Mouse (Mus musculus) lung, postnatal 25 days (tissue): ENCODE measurements around the gene Bhlha9.

Source experiments
- DNase-seq: peaks from one replicate; pipeline ENCODE4 v3.0.0; 2022; ENCODE audit warnings: low spot score

The Bhlha9 gene

GRCm38 (mm10) chr11:76671871-76672475 lies at the start of gene Bhlha9:
Bhlha9 (plus strand) TSS chr11:76672470.
- DNase-seq: no peak

- no peak for DNase-seq
These were observed 49.6 kb upstream of the Bhlha9 start for GRCm38 (mm10) chr11:76622566-76623205.

- DNase-seq: peak; percentile 45
These were observed 48.9 kb upstream of the Bhlha9 start for GRCm38 (mm10) chr11:76623206-76623961.

GRCm38 (mm10) chr11:76624071-76624470 lies 48.2 kb upstream of the Bhlha9 start:
- no peak for DNase-seq

- DNase-seq: no peak
These were observed 47.4 kb upstream of the Bhlha9 start for GRCm38 (mm10) chr11:76624881-76625280.

GRCm38 (mm10) chr11:76628613-76629012 lies 43.7 kb upstream of the Bhlha9 start:
- DNase-seq: peak; percentile 13

GRCm38 (mm10) chr11:76630023-76630422 lies 42.2 kb upstream of the Bhlha9 start:
- DNase-seq: no peak

GRCm38 (mm10) chr11:76630487-76630886 lies 41.8 kb upstream of the Bhlha9 start:
- no peak for DNase-seq

- no peak for DNase-seq
These were observed 32.8 kb upstream of the Bhlha9 start for GRCm38 (mm10) chr11:76639269-76639985.

GRCm38 (mm10) chr11:76640231-76640630 lies 32.0 kb upstream of the Bhlha9 start:
- no peak for DNase-seq

GRCm38 (mm10) chr11:76644257-76644656 lies 28.0 kb upstream of the Bhlha9 start:
- DNase-seq: no peak

- DNase-seq: no peak
These were observed 27.2 kb upstream of the Bhlha9 start for GRCm38 (mm10) chr11:76645036-76645435.

GRCm38 (mm10) chr11:76645955-76646354 lies 26.3 kb upstream of the Bhlha9 start:
- peak; percentile 87 for DNase-seq

GRCm38 (mm10) chr11:76647062-76647461 lies 25.2 kb upstream of the Bhlha9 start:
- DNase-seq: no peak

GRCm38 (mm10) chr11:76647500-76647899 lies 24.8 kb upstream of the Bhlha9 start:
- DNase-seq: peak; percentile 58

GRCm38 (mm10) chr11:76650862-76651560 lies 21.3 kb upstream of the Bhlha9 start:
- no peak for DNase-seq

- DNase-seq: no peak
These were observed 19.4 kb upstream of the Bhlha9 start for GRCm38 (mm10) chr11:76652838-76653334.

- DNase-seq: peak; percentile 24
These were observed 17.2 kb upstream of the Bhlha9 start for GRCm38 (mm10) chr11:76655106-76655505.

- no peak for DNase-seq
These were observed 14.8 kb upstream of the Bhlha9 start for GRCm38 (mm10) chr11:76657450-76657970.

- no peak for DNase-seq
These were observed 12.9 kb upstream of the Bhlha9 start for GRCm38 (mm10) chr11:76659138-76659930.
